ENCODE assay signal across 8 mouse cellular contexts in genomic region chr2:155691723-155692493, GRCm38 (mm10). TPM values are rescaled to one million over a fixed set of nuclear protein-coding genes. Genes with fewer than 3 reads are reported as not detected.
DNase-seq lines count a peak whose midpoint lies in the region; ATAC-seq and TF ChIP-seq lines count a peak whose summit lies in the region.

TSS of gene Trpc4ap (minus strand) at chr2:155692384.

- H3K27ac ChIP-seq in MEL (ENCODE audit: control insufficient read depth, low read depth, low read length), result peak within 1 kb of the TSS; percentile 38
- peak within 1 kb of the TSS; percentile 77 for H3K27ac ChIP-seq in cerebellum, adult 2 months (ENCODE audit: insufficient read depth, low read length)
- H3K27ac ChIP-seq in lung, embryonic 16.5 days (ENCODE audit: low read length), result peak within 1 kb of the TSS; percentile 88

- H3K4me2 ChIP-seq in lung, embryonic 16.5 days (ENCODE audit: low read depth, low read length), result peak within 1 kb of the TSS; percentile 73

- no peak for TF ChIP-seq EP300 in MEL (IDR thresholded peaks at IDR 0.05; ENCODE audit: low read depth in 1 of 2, low read length in 2 of 2)

- peaks cover 2 to 7% of the 10 kb centered on the region in 2 experiments; a peak in 2 of 4 replicates for H3K4me1 ChIP-seq in MEL (ENCODE audit: control insufficient read depth in 1 of 2, insufficient read depth in 2 of 2, low read length in 2 of 2)
- H3K4me1 ChIP-seq in cerebellum, adult 2 months (ENCODE audit: control insufficient read depth, insufficient read depth, low read length), result peaks cover 11% of the 10 kb centered on the region
- peaks cover 13% of the 10 kb centered on the region for H3K4me1 ChIP-seq in lung, embryonic 16.5 days (replicated peaks; ENCODE audit: control insufficient read depth, insufficient read depth, low read length)

- no peaks in the 10 kb centered on the region for H3K9me3 ChIP-seq in MEL (replicated peaks; ENCODE audit: insufficient read depth, low read length)
- no peaks in the 10 kb centered on the region for H3K9me3 ChIP-seq in lung, embryonic 16.5 days (ENCODE audit: control insufficient read depth, low read length)

- peak within 1 kb of the TSS; percentile 97 for H3K9ac ChIP-seq in MEL (ENCODE audit: control insufficient read depth, low read depth, low read length, poor library complexity, severe bottlenecking)
- peak within 1 kb of the TSS; percentile 98 for H3K9ac ChIP-seq in lung, embryonic 16.5 days (ENCODE audit: low read length)

- peaks cover 0 to 9% of the 10 kb centered on the region in 2 experiments; a peak in 3 of 4 replicates for H3K36me3 ChIP-seq in MEL (ENCODE audit: control insufficient read depth in 1 of 2, insufficient read depth in 2 of 2, low read length in 2 of 2)
- H3K36me3 ChIP-seq in lung, embryonic 16.5 days (ENCODE audit: control insufficient read depth, insufficient read depth, low read length), result no peaks in the 10 kb centered on the region

- peak; percentile 95 for DNase-seq in MEL (ENCODE audit: low read depth, low spot score)
- DNase-seq in cerebellum, adult 2 months, result peak; percentile 95 to 99
- peak; percentile 95 for DNase-seq in forelimb bud, embryonic 11.5 days (ENCODE audit: low read depth, low spot score)
- peak; percentile 89 for DNase-seq in layer of hippocampus, adult 9-10 months (ENCODE audit: low spot score)
- DNase-seq in ovary, postnatal 10 days (ENCODE audit: low spot score), result peak; percentile 99
- peak; percentile 95 to 99 for DNase-seq in thymus, postnatal 10 days (ENCODE audit: low spot score in 2 of 2)

- TF ChIP-seq CTCF in MEL (IDR thresholded peaks at IDR 0.05 in 2 of 3, conservative IDR thresholded peaks at IDR 0.05 in 1 of 3; ENCODE audit: control insufficient read depth in 1 of 3, insufficient read depth in 1 of 3, low read depth in 2 of 3, low read length in 3 of 3, poor library complexity in 1 of 3, severe bottlenecking in 1 of 3), result peak; percentile 84 to 91 (median 91)
- TF ChIP-seq CTCF in cerebellum, adult 2 months (IDR thresholded peaks at IDR 0.05; ENCODE audit: borderline replicate concordance, insufficient read depth, low read depth, low read length), result peak; percentile 89

- WGBS in cerebellum, adult 2 months, result under 1% methylated on average over 72 of the region's 72 CpGs
- under 1% methylated on average over 63 of the region's 72 CpGs for WGBS in lung, embryonic 16.5 days

- H3K4me3 ChIP-seq in MEL (ENCODE audit: control insufficient read depth in 1 of 2, insufficient read depth in 1 of 2, low read depth in 2 of 2, low read length in 2 of 2), result peak within 1 kb of the TSS; percentile 99
- peak within 1 kb of the TSS; percentile 95 for H3K4me3 ChIP-seq in cerebellum, adult 2 months (replicated peaks; ENCODE audit: insufficient read depth, low read depth, low read length)
- peak within 1 kb of the TSS; percentile 99 for H3K4me3 ChIP-seq in lung, embryonic 16.5 days (ENCODE audit: low read length)

- peak; percentile 98 for ATAC-seq in hematopoietic stem cell, adult 5-6 weeks (replicated peaks in 1 of 2; ENCODE audit: insufficient read depth in 1 of 2, low FRiP score in 2 of 2, low TSS enrichment in 1 of 2, low read depth in 1 of 2, poor library complexity in 2 of 2, severe bottlenecking in 2 of 2)
- ATAC-seq in lung, embryonic 16.5 days (ENCODE audit: low read depth), result peak; percentile 98

- TF ChIP-seq RAD21 in MEL (IDR thresholded peaks at IDR 0.05; ENCODE audit: low read depth, low read length), result no peak

- H3K79me2 ChIP-seq in MEL (ENCODE audit: control insufficient read depth, insufficient read depth, low read length, poor library complexity), result peaks cover 25% of the 10 kb centered on the region

- TF ChIP-seq POLR2A in MEL (IDR thresholded peaks at IDR 0.05; ENCODE audit: control insufficient read depth in 1 of 2, insufficient read depth in 1 of 2, low read depth in 1 of 2, low read length in 2 of 2, poor library complexity in 1 of 2), result peak; percentile 66 to 83
- TF ChIP-seq POLR2A in cerebellum, adult 2 months (IDR thresholded peaks at IDR 0.05; ENCODE audit: borderline replicate concordance, insufficient read depth, low read length), result peak; percentile 80

- no peaks in the 10 kb centered on the region for H3K27me3 ChIP-seq in MEL (ENCODE audit: control insufficient read depth in 1 of 2, insufficient read depth in 2 of 2, low read length in 2 of 2)
- H3K27me3 ChIP-seq in cerebellum, adult 2 months (ENCODE audit: control insufficient read depth, insufficient read depth, low read length), result no peaks in the 10 kb centered on the region
- H3K27me3 ChIP-seq in lung, embryonic 16.5 days (ENCODE audit: control insufficient read depth, insufficient read depth, low read depth, low read length), result no peaks in the 10 kb centered on the region

TF ChIP-seq in MEL, 35 proteins besides CTCF, POLR2A, EP300 and RAD21:
- no peak for TF ChIP-seq CHD2 (IDR thresholded peaks at IDR 0.05; ENCODE audit: low read length)
- peak; percentile 55; the same call in 1 of the 2 replicates for TF ChIP-seq GABPA (IDR thresholded peaks at IDR 0.05; ENCODE audit: low read depth, low read length)
- TF ChIP-seq HCFC1 (IDR thresholded peaks at IDR 0.05; ENCODE audit: low read depth, low read length), result peak; percentile 98
- TF ChIP-seq MAX (IDR thresholded peaks at IDR 0.05; ENCODE audit: low read length), result peak; percentile 90
- TF ChIP-seq SIN3A (IDR thresholded peaks at IDR 0.05; ENCODE audit: low read length), result peak; percentile 91
- TF ChIP-seq TBP (IDR thresholded peaks at IDR 0.05; ENCODE audit: low read depth, low read length), result 0 out of 2 replicates have a peak, but pooled peaks have one; percentile 51
- TF ChIP-seq ELF1 (IDR thresholded peaks at IDR 0.05; ENCODE audit: low read depth, low read length), result peak; percentile 92
- peak; percentile 87 for TF ChIP-seq ZMIZ1 (IDR thresholded peaks at IDR 0.05; ENCODE audit: low read depth, low read length)
- no peak for TF ChIP-seq MAFK (IDR thresholded peaks at IDR 0.05; ENCODE audit: borderline replicate concordance, low read depth, low read length)
- TF ChIP-seq NELFE (IDR thresholded peaks at IDR 0.05; ENCODE audit: low read depth, low read length), result peak; percentile 88
- TF ChIP-seq MEF2A (IDR thresholded peaks at IDR 0.05; ENCODE audit: extremely low read depth, insufficient replicate concordance, low read depth, low read length, poor library complexity, severe bottlenecking), result no peak
- peak; percentile 76 for TF ChIP-seq USF1 (IDR thresholded peaks at IDR 0.05; ENCODE audit: low read depth, low read length)
- TF ChIP-seq POLR2AphosphoS2 (IDR thresholded peaks at IDR 0.05; ENCODE audit: low read length), result peak; percentile 76; the same call in 1 of the 2 replicates
- no peak for TF ChIP-seq ZC3H11A (IDR thresholded peaks at IDR 0.05; ENCODE audit: low read depth, low read length)
- TF ChIP-seq TCF12 (IDR thresholded peaks at IDR 0.05; ENCODE audit: low read depth, low read length), result peak; percentile 66
- TF ChIP-seq JUND (IDR thresholded peaks at IDR 0.05; ENCODE audit: low read depth, low read length), result no peak
- TF ChIP-seq GATA1 (IDR thresholded peaks at IDR 0.05; ENCODE audit: low read depth, low read length), result no peak
- peak; percentile 82 for TF ChIP-seq KAT2A (conservative IDR thresholded peaks at IDR 0.05; ENCODE audit: low read depth, low read length)
- TF ChIP-seq BHLHE40 (IDR thresholded peaks at IDR 0.05; ENCODE audit: borderline replicate concordance, low read depth, low read length), result 0 out of 2 replicates have a peak, but pooled peaks have one; percentile 30
- TF ChIP-seq MAZ (IDR thresholded peaks at IDR 0.05; ENCODE audit: low read depth, low read length), result no peak; the same call in 1 of the 2 replicates
- peak; percentile 88 for TF ChIP-seq MXI1 (IDR thresholded peaks at IDR 0.05; ENCODE audit: low read depth, low read length)
- TF ChIP-seq NRF1 (IDR thresholded peaks at IDR 0.05; ENCODE audit: insufficient read depth, low read depth, low read length, poor library complexity, severe bottlenecking), result peak; percentile 37; the same call in 1 of the 2 replicates
- TF ChIP-seq MYC (IDR thresholded peaks at IDR 0.05; ENCODE audit: low read depth, low read length), result peak; percentile 95
- 0 out of 2 replicates have a peak, but pooled peaks have one; percentile 29 for TF ChIP-seq ETS1 (IDR thresholded peaks at IDR 0.05; ENCODE audit: low read depth, low read length)

RNA-seq across cellular contexts. Expression of gene Trpc4ap, which starts in this region (rescaled TPM):
- total RNA-seq in MEL (2012; rRNA removed), result 58.7 and 60.4 TPM in 2 replicates
- polyA plus RNA-seq in MEL (2012; ENCODE audit: insufficient read depth in 1 of 2, insufficient read length in 2 of 2, low read depth in 1 of 2, low replicate concordance in 2 of 2, missing spikeins in 1 of 2), result 100 to 1,000 TPM; 161 to 187 TPM
- 223 and 236 TPM in 2 replicates for polyA plus RNA-seq in cerebellum, adult 2 months (2012; rRNA removed)
- total RNA-seq in hematopoietic stem cell, adult 5-6 weeks (2017), result 82.7 and 112 TPM in 2 replicates
- 119 and 123 TPM in 2 replicates for polyA plus RNA-seq in lung, embryonic 16.5 days (2015; fragmentation: Nextera tagmentation; extraction: Ambion mirVana)

Comparison
In these comparisons a context has a peak if more than half of its experiments do, and no peak if none do; other contexts are left out.
1. Peak in every context shown above with its lines: DNase-seq, ATAC-seq, H3K4me3 ChIP-seq and H3K27ac ChIP-seq.
2. H3K27ac ChIP-seq: peak in every context shown above with its lines; median percentile 88 in lung, embryonic 16.5 days; 77 in cerebellum, adult 2 months; 38 in MEL.